Mouse (Mus musculus) retina, adult 2 months (tissue): ENCODE data around the gene Esyt2.
"Not testable (repeated sequence)": the region's sequence is repeated elsewhere in the genome, so short reads cannot be mapped to it uniquely, and the experiment has no call there.

Experiments used
- DNase-seq: peaks from one replicate; pipeline ENCODE4 v3.0.0-alpha.2; 2012; ENCODE audit warnings: low read depth, low spot score

Gene Esyt2

DNA sequence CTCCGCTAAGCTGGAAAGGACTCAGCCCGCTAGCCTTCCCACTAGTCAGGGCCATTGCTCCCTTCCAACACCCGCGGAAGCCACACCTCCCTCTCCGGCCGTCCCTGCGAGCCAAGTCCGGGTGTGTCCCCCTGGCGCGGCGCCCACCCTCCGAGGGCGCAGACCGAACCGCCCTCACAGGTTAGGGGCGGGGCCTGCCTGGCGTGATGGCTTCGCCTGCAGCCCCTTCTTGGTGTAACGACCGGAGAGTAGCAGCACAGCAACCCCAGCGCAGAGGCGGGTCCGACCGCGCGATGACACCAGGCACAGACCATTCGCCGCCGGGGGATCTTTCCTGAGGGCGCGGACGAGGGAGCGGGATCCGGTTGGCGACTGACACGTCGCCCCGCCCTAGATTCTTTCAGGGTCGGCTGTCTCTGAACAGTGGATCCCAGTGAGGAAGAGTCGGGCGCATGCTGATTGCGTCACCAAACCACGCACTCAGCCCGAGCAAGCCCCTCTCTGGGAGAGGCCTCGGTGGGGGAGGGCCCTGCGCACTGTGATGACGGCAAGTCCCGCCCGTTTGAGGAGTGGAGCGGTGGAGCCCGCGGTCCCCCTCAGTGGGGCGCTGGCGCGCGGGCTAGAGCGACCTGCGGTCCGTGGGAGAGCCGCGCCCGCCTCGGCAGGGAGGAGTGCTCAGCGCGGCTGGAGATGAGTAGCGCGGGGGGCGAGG is at the start of gene Esyt2:
Esyt2 (plus strand) TSS at position 544 of the 712 bp plus-strand sequence.
- DNase-seq: peak; percentile 93

GRCm38 (mm10) chr12:116231612-116232011 is 49.4 kb upstream of the Esyt2 start:
- peak; percentile 11 for DNase-seq

GRCm38 (mm10) chr12:116232061-116232460 is 48.9 kb upstream of the Esyt2 start:
- DNase-seq: no peak

DNA sequence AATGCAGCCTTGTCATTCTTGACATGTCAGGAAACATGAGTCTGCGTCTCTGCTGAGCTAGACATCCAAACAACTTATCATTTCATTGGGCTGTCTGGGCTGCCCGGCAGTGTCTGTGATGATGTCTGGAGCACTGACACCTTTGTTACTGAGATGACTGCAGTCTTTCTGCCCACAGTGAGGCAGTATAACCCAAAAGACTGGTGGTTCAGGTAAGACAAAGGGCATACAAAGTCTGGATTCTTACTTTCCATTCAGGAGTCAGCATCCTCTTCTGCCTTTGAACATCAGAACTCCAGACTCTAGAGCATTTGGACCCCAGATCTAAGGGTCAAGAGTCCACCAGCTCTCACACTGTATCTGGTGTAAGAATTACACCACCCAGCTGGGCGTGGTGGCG is 45.6 kb upstream of the Esyt2 start:
- DNase-seq: no peak

DNA sequence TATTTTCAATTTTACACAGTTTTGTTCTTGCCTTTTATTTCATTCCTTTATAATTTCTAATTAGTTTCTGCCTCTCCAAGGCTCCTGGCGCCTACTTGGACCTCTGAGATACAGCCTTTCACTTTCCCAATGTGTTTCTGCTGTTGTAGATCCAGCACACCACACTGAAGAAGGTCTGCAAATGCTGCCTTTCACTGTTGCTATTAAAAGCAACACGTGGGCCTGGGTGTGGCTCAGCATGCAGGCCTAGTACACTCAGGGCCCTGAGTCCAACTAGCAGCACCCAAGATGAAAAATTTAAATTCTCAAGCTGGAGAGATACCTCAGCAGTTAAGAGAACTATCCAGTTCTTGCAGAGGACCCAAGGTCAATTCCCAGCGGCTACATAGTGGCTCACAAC is 44.3 kb upstream of the Esyt2 start:
- no peak for DNase-seq

GRCm38 (mm10) chr12:116238370-116238769 is 42.6 kb upstream of the Esyt2 start:
- DNase-seq: no peak

DNA sequence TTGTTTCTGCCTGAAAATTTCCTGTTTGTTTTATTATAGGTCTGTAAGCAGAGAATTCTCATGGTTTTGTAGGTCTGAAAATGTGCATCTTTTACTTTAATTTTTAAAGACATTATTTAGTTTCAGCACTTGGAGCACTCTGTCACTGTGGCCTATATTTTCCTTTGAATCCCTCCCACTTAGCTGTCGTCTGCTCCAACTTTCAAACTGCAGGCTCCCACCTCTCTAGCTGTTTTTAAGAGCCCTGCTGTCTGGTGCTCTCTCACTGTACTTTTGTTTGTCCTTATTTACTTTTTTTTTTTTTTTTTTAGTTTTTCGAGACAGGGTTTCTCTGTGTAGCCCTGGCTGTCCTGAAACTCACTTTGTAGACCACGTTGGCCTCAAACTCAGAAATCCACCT is 42.2 kb upstream of the Esyt2 start:
- no peak for DNase-seq

- DNase-seq: no peak
Measured at GRCm38 (mm10) chr12:116244601-116245000, 36.4 kb upstream of the Esyt2 start.

DNA sequence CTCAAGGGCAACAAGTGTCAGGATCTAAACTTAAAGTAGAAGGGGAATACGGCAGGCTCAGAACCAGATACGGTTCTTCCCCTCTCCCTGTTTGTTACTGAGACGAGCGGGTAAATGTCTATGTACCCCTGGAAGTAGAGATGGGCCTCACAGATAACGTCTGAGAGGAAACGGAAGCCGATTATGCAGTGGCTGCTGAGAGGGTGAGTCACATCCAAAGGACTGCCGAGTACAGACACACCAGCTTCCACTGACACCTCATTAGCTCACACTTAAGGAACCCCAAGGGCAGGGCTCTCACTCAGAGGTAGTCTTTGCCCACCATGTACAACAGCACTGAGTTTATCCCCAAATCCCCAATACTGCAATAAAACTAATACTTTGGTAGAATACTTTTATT is 26.3 kb upstream of the Esyt2 start:
- DNase-seq: no peak

GRCm38 (mm10) chr12:116255636-116256035 is 25.4 kb upstream of the Esyt2 start:
- DNase-seq: no peak

- no peak for DNase-seq
Measured at GRCm38 (mm10) chr12:116258321-116258720, 22.7 kb upstream of the Esyt2 start.

DNA sequence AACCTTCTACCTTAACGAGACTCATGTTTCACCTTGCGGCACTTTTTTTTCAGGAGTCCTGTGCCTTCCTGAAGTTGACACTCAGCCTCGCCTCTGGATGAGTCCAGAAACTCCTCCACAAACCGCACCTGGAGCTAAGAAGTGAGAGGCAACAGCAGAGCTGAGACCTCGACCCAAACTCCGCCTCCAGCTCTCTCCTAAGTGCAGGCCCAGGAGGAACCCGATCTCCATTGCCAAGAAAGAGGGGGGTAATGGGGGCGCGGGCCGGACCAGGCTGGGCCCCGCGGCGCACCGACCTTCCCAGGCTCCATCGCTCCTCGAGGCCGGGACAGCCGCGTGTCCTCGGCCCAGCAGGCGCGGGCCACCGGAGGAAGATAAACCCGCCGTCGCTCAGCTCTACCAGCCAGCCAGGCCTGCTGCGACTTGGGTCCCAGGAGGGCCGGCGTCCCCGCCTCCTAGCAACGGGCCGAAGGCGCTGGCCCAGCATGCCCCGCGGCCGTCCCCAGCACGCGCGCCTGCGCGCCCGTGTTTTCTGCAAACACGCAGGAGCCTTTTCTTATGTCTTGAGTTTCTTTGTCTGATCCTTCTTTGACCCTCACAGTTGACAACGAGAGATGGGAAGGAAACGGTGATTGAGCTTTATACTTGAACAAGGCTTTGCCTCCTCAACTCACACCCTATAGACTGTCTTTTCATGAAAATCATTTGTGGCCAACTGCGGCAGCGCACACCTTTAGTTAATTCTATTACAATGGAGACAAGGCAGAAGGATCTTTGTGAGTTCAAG is 18.2 kb upstream of the Esyt2 start, which contains the start of gene Wdr60:
Wdr60 (minus strand) TSS at position 468 of the 787 bp plus-strand sequence.
- DNase-seq: peak; percentile 71

GRCm38 (mm10) chr12:116264756-116265155 is 16.2 kb upstream of the Esyt2 start:
- DNase-seq: no peak

- DNase-seq: no peak
Measured at GRCm38 (mm10) chr12:116265275-116265674, 15.7 kb upstream of the Esyt2 start.

DNA sequence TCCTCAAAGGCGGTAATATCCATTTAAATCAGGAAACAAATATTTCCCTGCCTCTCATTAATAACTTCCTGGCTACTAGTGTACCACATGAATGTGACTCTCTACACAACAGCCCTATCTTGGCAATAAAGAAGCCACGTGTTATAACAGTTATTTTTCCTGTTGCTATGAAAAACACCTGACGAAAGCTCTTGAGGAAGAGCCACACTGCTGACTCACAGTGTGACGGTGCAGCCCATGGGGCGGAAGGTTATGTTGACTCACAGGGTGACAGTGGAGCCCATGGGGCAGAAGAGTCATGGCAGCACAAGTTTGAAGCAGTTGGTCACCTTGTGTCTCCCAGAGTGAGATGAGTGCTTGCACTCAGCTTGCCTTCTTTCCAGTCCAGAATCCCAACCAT is 11.5 kb upstream of the Esyt2 start:
- DNase-seq: no peak

- DNase-seq: no peak
Measured at GRCm38 (mm10) chr12:116270538-116270937, 10.5 kb upstream of the Esyt2 start.

- DNase-seq: no peak
Measured at GRCm38 (mm10) chr12:116271071-116271470, 9.9 kb upstream of the Esyt2 start.

GRCm38 (mm10) chr12:116273733-116274132 is 7.3 kb upstream of the Esyt2 start:
- DNase-seq: no peak

GRCm38 (mm10) chr12:116275086-116275485 is 5.9 kb upstream of the Esyt2 start, which contains the start of gene Gm11027:
Gene Gm11027, plus strand, starts transcription at chr12:116275386.
- not testable (repeated sequence) for DNase-seq

DNA sequence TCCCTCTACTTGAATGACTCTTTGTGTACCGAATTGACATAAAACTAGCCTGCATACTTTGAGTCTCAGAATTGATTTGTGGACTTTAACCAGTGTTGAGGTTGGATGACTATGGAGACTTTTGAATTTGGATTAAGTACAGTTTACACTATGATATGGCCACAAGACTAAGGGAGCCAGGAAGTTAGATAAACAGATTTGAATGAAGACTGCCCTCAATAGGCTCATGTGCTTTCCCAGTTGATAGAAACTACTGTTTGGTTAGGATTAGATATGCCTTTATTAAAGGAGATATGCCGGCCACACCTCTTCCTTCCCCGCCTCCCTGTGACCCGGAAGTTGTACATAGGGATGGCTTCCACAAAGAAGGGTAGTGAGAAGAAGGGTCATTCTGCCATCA is 5.4 kb upstream of the Esyt2 start:
- DNase-seq: no peak

DNA sequence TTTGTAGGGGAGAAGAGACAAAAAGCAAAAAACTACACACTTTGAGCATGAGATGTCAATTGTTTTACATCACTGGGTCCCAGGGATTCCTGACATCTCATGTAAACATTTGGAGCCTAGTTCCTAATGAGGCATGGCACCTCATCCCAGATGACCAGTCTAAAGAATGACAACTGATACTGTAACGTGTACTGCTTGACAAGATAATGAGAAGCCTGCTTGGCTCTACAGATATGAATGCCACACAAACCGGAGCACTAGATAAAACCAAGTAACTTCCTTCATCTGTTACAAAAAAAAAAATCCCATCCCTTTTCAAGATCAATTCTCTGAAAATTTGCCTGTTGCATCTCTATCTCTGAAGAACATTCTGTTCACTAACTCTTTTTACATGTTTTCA is 4.0 kb upstream of the Esyt2 start:
- no peak for DNase-seq

DNA sequence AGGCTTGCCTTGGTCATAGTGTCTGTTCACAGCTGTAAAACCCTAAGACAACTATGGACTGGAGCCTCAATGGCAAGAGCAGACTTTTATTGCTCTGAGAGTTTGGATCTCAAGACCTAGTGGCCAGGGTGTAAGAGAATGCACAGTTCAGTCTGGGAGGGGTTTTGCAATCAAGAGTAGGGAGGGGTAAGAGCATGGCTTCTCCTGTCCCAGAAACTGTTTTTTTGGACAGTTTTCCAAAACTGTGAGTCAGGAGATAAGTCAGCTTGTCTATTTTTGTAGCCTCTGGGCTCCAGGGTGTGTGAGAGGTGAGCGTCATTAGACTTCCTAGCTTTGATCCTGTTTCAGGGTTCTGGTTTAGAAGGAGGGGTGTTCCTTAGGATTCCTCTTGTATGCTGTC is 2.5 kb upstream of the Esyt2 start:
- DNase-seq: no peak

DNA sequence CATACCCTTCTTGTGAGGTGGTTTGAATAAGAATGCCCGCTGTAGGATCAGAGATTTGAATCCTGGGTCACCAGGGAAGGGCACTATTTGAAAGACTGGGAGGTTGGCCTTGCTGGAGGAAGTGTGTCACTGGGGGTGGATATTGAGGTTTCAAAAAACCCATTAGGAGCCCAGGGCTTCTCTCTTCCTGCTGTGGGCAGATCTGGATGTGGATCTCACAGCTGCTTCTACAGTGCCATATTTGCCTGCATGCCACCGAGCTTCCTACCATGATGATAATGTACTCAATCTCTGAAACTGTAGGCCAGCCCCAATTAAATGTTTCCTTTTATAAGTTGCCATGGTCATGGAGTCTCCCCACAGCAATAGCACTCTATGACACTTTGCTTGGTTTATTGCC is 1.8 kb upstream of the Esyt2 start:
- DNase-seq: no peak
